Mouse (Mus musculus) intestine, embryonic 15.5 days (tissue): Measurements from ENCODE around the gene Rin3. TPM values are rescaled to one million over a fixed set of nuclear protein-coding genes. Genes with fewer than 3 reads are reported as not detected.

Source experiments
- ATAC-seq: fragments of 200-750 bp; cut with Nextera tagmentation; 2 replicates; pipeline ENCODE4 v1.8.0; 2017; ENCODE audit warnings: moderate TSS enrichment, moderate library complexity
- H3K27ac ChIP-seq: fragments of 300-500 bp; sonication (generic); 2 replicates; pipeline ENCODE4 v1.5.1; 2015; ENCODE audit warnings: mild to moderate bottlenecking, inconsistent platforms
- H3K27me3 ChIP-seq: fragments of 300-500 bp; sonication (generic); replicated peaks from 2 replicates; pipeline ENCODE4 v1.6.1; 2015; ENCODE audit warnings: inconsistent platforms
- H3K36me3 ChIP-seq: fragments of 300-500 bp; sonication (generic); 2 replicates; pipeline ENCODE4 v1.6.1; 2015; ENCODE audit warnings: inconsistent platforms
- H3K4me1 ChIP-seq: fragments of 300-500 bp; sonication (generic); replicated peaks from 2 replicates; pipeline ENCODE4 v1.6.1; 2015; ENCODE audit warnings: inconsistent platforms
- H3K4me2 ChIP-seq: fragments of 300-500 bp; sonication (generic); replicated peaks from 2 replicates; pipeline ENCODE4 v1.6.1; 2015; ENCODE audit warnings: mild to moderate bottlenecking, inconsistent platforms
- H3K4me3 ChIP-seq: fragments of 300-500 bp; sonication (generic); replicated peaks from 2 replicates; pipeline ENCODE4 v1.5.1; 2015; ENCODE audit warnings: inconsistent platforms
- H3K9ac ChIP-seq: fragments of 300-500 bp; sonication (generic); 2 replicates; pipeline ENCODE4 v1.6.1; 2015; ENCODE audit warnings: inconsistent platforms
- H3K9me3 ChIP-seq: fragments of 300-500 bp; sonication (generic); 2 replicates; pipeline ENCODE4 v1.6.1; 2016; ENCODE audit warnings: inconsistent platforms
- WGBS: fragments of 180-500 bp; shearing (Covaris S2); methylation state at CpG from one replicate; pipeline ENCODE4 v1.1.7; 2015; 5-methylcytosine and 5-hydroxymethylcytosine counted together
- polyA plus RNA-seq: library from polyadenylated mRNA; unstranded; fragments of >200 nt; fragmentation: Nextera tagmentation; extraction: Ambion mirVana; gene quantifications from 2 replicates; pipeline ENCODE4 v1.2.1, GENCODE M21; 2015

Rin3 gene
- polyA plus RNA-seq, 1 experiment from 2014 or later = 9.4 TPM

- H3K9me3 ChIP-seq = no peaks in the 10 kb centered on the region
- no peak for ATAC-seq
- no peaks in the 10 kb centered on the region; the same call in 1 of the 2 replicates for H3K36me3 ChIP-seq
- no peak overlapping the region for H3K27ac ChIP-seq
- no peak overlapping the region for H3K4me2 ChIP-seq
- WGBS = 66% methylated on average over 4 of the region's 4 CpGs
- H3K4me3 ChIP-seq = no peak overlapping the region
- no peaks in the 10 kb centered on the region for H3K27me3 ChIP-seq
- H3K4me1 ChIP-seq = no peaks in the 10 kb centered on the region
- no peak overlapping the region for H3K9ac ChIP-seq
Observed at GRCm38 (mm10) chr12:102391982-102392381, 109.1 kb downstream of the Rin3 start.

- Histone ChIP-seq H3K27me3 (no peaks in the 10 kb centered on the region), H3K27ac (no peak overlapping the region), H3K9ac (no peak overlapping the region), H3K36me3 (no peaks in the 10 kb centered on the region), H3K4me3 (no peak overlapping the region), H3K9me3 (no peaks in the 10 kb centered on the region), H3K4me1 (no peaks in the 10 kb centered on the region), H3K4me2 (no peak overlapping the region)
- WGBS = 92% methylated on average over 7 of the region's 7 CpGs
- ATAC-seq = no peak
Observed at GRCm38 (mm10) chr12:102394496-102394895, 111.6 kb downstream of the Rin3 start.

GRCm38 (mm10) chr12:102395537-102395936, 112.7 kb downstream of the Rin3 start:
- WGBS = 73% methylated on average over 9 of the region's 9 CpGs
- Histone ChIP-seq H3K4me1 (no peaks in the 10 kb centered on the region), H3K36me3 (no peaks in the 10 kb centered on the region), H3K27ac (no peak overlapping the region), H3K9ac (no peak overlapping the region), H3K4me3 (no peak overlapping the region), H3K9me3 (no peaks in the 10 kb centered on the region), H3K27me3 (no peaks in the 10 kb centered on the region), H3K4me2 (no peak overlapping the region)
- no peak for ATAC-seq

GRCm38 (mm10) chr12:102395998-102396991, 113.4 kb downstream of the Rin3 start:
- 57% methylated on average over 19 of the region's 19 CpGs for WGBS
- Histone ChIP-seq H3K4me2 (no peak overlapping the region), H3K9ac (no peak overlapping the region), H3K4me1 (no peaks in the 10 kb centered on the region), H3K4me3 (no peak overlapping the region), H3K27ac (no peak overlapping the region), H3K27me3 (no peaks in the 10 kb centered on the region), H3K36me3 (no peaks in the 10 kb centered on the region), H3K9me3 (no peaks in the 10 kb centered on the region)
- ATAC-seq = no peak

GRCm38 (mm10) chr12:102398588-102398987, 115.7 kb downstream of the Rin3 start:
- no peak overlapping the region for H3K9ac ChIP-seq
- no peaks in the 10 kb centered on the region for H3K9me3 ChIP-seq
- 89% methylated on average over 4 of the region's 4 CpGs for WGBS
- H3K27me3 ChIP-seq = no peaks in the 10 kb centered on the region
- no peak overlapping the region for H3K4me3 ChIP-seq
- no peaks in the 10 kb centered on the region for H3K4me1 ChIP-seq
- no peak overlapping the region for H3K4me2 ChIP-seq
- no peaks in the 10 kb centered on the region for H3K36me3 ChIP-seq
- ATAC-seq = no peak
- no peak overlapping the region for H3K27ac ChIP-seq

GRCm38 (mm10) chr12:102413171-102413570, 130.3 kb downstream of the Rin3 start:
- no peak overlapping the region for H3K4me3 ChIP-seq

GRCm38 (mm10) chr12:102414686-102415085, 131.8 kb downstream of the Rin3 start:
- Histone ChIP-seq H3K27ac (no peak overlapping the region), H3K4me1 (peaks cover 10% of the 10 kb centered on the region), H3K9me3 (no peaks in the 10 kb centered on the region), H3K27me3 (no peaks in the 10 kb centered on the region), H3K36me3 (no peaks in the 10 kb centered on the region), H3K4me2 (no peak overlapping the region), H3K4me3 (no peak overlapping the region), H3K9ac (no peak overlapping the region)
- no peak for ATAC-seq
- WGBS = 85% methylated on average over 6 of the region's 6 CpGs

More at GRCm38 (mm10) chr12:102413171-102413570, 130.3 kb downstream of the Rin3 start:
- no peak for ATAC-seq
- no peak overlapping the region for H3K9ac ChIP-seq
- 89% methylated on average over 13 of the region's 13 CpGs for WGBS
- no peaks in the 10 kb centered on the region for H3K27me3 ChIP-seq
- peaks cover 7% of the 10 kb centered on the region; the same call in 1 of the 2 replicates for H3K4me1 ChIP-seq
- H3K4me2 ChIP-seq = no peak overlapping the region
- no peak overlapping the region for H3K27ac ChIP-seq
- H3K36me3 ChIP-seq = no peaks in the 10 kb centered on the region
- no peaks in the 10 kb centered on the region for H3K9me3 ChIP-seq

GRCm38 (mm10) chr12:102416391-102416837, 133.6 kb downstream of the Rin3 start:
- Histone ChIP-seq H3K9me3 (no peaks in the 10 kb centered on the region), H3K9ac (no peak overlapping the region), H3K4me2 (no peak overlapping the region), H3K27me3 (no peaks in the 10 kb centered on the region), H3K27ac (peak overlapping the region; percentile 40; the same call in 1 of the 2 replicates), H3K4me3 (no peak overlapping the region), H3K36me3 (no peaks in the 10 kb centered on the region), H3K4me1 (peaks cover 12% of the 10 kb centered on the region)
- ATAC-seq = peak; percentile 56
- WGBS = 39% methylated on average over 7 of the region's 7 CpGs

GRCm38 (mm10) chr12:102416955-102417510, 134.2 kb downstream of the Rin3 start:
- no peak overlapping the region for H3K9ac ChIP-seq
- WGBS = 67% methylated on average over 7 of the region's 7 CpGs
- H3K4me2 ChIP-seq = no peak overlapping the region
- H3K27me3 ChIP-seq = no peaks in the 10 kb centered on the region
- ATAC-seq = peak; percentile 18; the same call in 1 of the 2 replicates
- peak overlapping the region; percentile 32; the same call in 1 of the 2 replicates for H3K27ac ChIP-seq
- no peak overlapping the region for H3K4me3 ChIP-seq
- no peaks in the 10 kb centered on the region for H3K9me3 ChIP-seq
- H3K4me1 ChIP-seq = peaks cover 12% of the 10 kb centered on the region
- H3K36me3 ChIP-seq = no peaks in the 10 kb centered on the region

GRCm38 (mm10) chr12:102417701-102418100, 134.9 kb downstream of the Rin3 start:
- no peak for ATAC-seq
- H3K9me3 ChIP-seq = no peaks in the 10 kb centered on the region
- 80% methylated on average over 6 of the region's 6 CpGs for WGBS
- no peak overlapping the region for H3K27ac ChIP-seq
- H3K4me1 ChIP-seq = peaks cover 12% of the 10 kb centered on the region
- no peak overlapping the region for H3K9ac ChIP-seq
- no peak overlapping the region for H3K4me3 ChIP-seq
- H3K36me3 ChIP-seq = no peaks in the 10 kb centered on the region
- no peaks in the 10 kb centered on the region for H3K27me3 ChIP-seq
- H3K4me2 ChIP-seq = no peak overlapping the region

- no peak overlapping the region for H3K9ac ChIP-seq
- no peaks in the 10 kb centered on the region for H3K27me3 ChIP-seq
- peaks cover 12% of the 10 kb centered on the region for H3K4me1 ChIP-seq
- no peaks in the 10 kb centered on the region for H3K36me3 ChIP-seq
- H3K4me3 ChIP-seq = no peak overlapping the region
- H3K4me2 ChIP-seq = no peak overlapping the region
- no peak for ATAC-seq
- H3K9me3 ChIP-seq = no peaks in the 10 kb centered on the region
- H3K27ac ChIP-seq = no peak overlapping the region
- WGBS = 70% methylated on average over 3 of the region's 3 CpGs
Observed at GRCm38 (mm10) chr12:102419544-102419943, 136.7 kb downstream of the Rin3 start.

- Histone ChIP-seq H3K27me3 (no peaks in the 10 kb centered on the region), H3K36me3 (no peaks in the 10 kb centered on the region), H3K4me1 (peaks cover 12% of the 10 kb centered on the region), H3K9ac (no peak overlapping the region), H3K4me2 (no peak overlapping the region), H3K27ac (no peak overlapping the region), H3K4me3 (no peak overlapping the region), H3K9me3 (no peaks in the 10 kb centered on the region)
- WGBS = 67% methylated on average over 10 of the region's 10 CpGs
- peak; percentile 18; the same call in 1 of the 2 replicates for ATAC-seq
Observed at GRCm38 (mm10) chr12:102420168-102420890, 137.5 kb downstream of the Rin3 start.
